Mouse (Mus musculus): ENCODE data around the gene Mief1. TPM values are rescaled to one million over a fixed set of nuclear protein-coding genes. Genes with fewer than 3 reads are reported as not detected.

Gene Mief1
- polyA plus RNA-seq, 1 experiment from 2014 or later = 42.1 TPM

- no peak for ATAC-seq (ENCODE audit: insufficient number of reproducible peaks, insufficient read depth, low FRiP score, low TSS enrichment)
- Histone ChIP-seq H3K9ac (peak overlapping the region; percentile 100), H3K4me2 (replicated peaks) (peak overlapping the region; percentile 88), H3K27me3 (no peaks in the 10 kb centered on the region), H3K9me3 (no peaks in the 10 kb centered on the region), H3K4me3 (peak overlapping the region; percentile 99), H3K36me3 (peaks cover 49% of the 10 kb centered on the region), H3K4me1 (peaks cover 38% of the 10 kb centered on the region), H3K27ac (peak overlapping the region; percentile 99)
- 66% methylated on average over 12 of the region's 12 CpGs for WGBS
These were observed 23.1 kb downstream of the Mief1 start for GRCm38 (mm10) chr15:80256656-80257601.

GRCm38 (mm10) chr15:80257602-80258239, 23.9 kb downstream of the Mief1 start:
- peak overlapping the region; percentile 99 for H3K27ac ChIP-seq
- no peaks in the 10 kb centered on the region for H3K27me3 ChIP-seq
- peaks cover 50% of the 10 kb centered on the region for H3K36me3 ChIP-seq
- no peaks in the 10 kb centered on the region for H3K9me3 ChIP-seq
- peaks cover 39% of the 10 kb centered on the region for H3K4me1 ChIP-seq
- ATAC-seq (ENCODE audit: insufficient number of reproducible peaks, insufficient read depth, low FRiP score, low TSS enrichment) = no peak
- H3K4me2 ChIP-seq (replicated peaks) = peak overlapping the region; percentile 14; the same call in 1 of the 2 replicates
- no peak overlapping the region for H3K4me3 ChIP-seq
- 25% methylated on average over 4 of the region's 4 CpGs for WGBS
- H3K9ac ChIP-seq = 0 out of 2 replicates have a peak overlapping the region, but pooled peaks have one; percentile 21

GRCm38 (mm10) chr15:80258240-80259170, 24.7 kb downstream of the Mief1 start:
- Histone ChIP-seq H3K9me3 (no peaks in the 10 kb centered on the region), H3K27ac (peak overlapping the region; percentile 99), H3K27me3 (no peaks in the 10 kb centered on the region), H3K36me3 (peaks cover 50% of the 10 kb centered on the region), H3K9ac (0 out of 2 replicates have a peak overlapping the region, but pooled peaks have one; percentile 21), H3K4me2 (replicated peaks) (peak overlapping the region; percentile 12; the same call in 1 of the 2 replicates), H3K4me1 (peaks cover 40% of the 10 kb centered on the region), H3K4me3 (no peak overlapping the region)
- 51% methylated on average over 11 of the region's 11 CpGs for WGBS
- no peak for ATAC-seq (ENCODE audit: insufficient number of reproducible peaks, insufficient read depth, low FRiP score, low TSS enrichment)

- ATAC-seq (ENCODE audit: insufficient number of reproducible peaks, insufficient read depth, low FRiP score, low TSS enrichment) = no peak
- H3K9ac ChIP-seq = no peak overlapping the region
These were observed 25.7 kb downstream of the Mief1 start for GRCm38 (mm10) chr15:80259406-80260045.

GRCm38 (mm10) chr15:80260677-80261076, 26.9 kb downstream of the Mief1 start:
- peaks cover 50% of the 10 kb centered on the region for H3K36me3 ChIP-seq
- no peak overlapping the region for H3K9ac ChIP-seq
- H3K4me2 ChIP-seq (replicated peaks) = no peak overlapping the region
- no peak overlapping the region for H3K4me3 ChIP-seq
- peaks cover 34% of the 10 kb centered on the region for H3K4me1 ChIP-seq
- no peaks in the 10 kb centered on the region for H3K9me3 ChIP-seq
- H3K27ac ChIP-seq = no peak overlapping the region
- ATAC-seq (ENCODE audit: insufficient number of reproducible peaks, insufficient read depth, low FRiP score, low TSS enrichment) = no peak
- 14% methylated on average over 3 of the region's 3 CpGs for whole genome bisulfite sequencing
- no peaks in the 10 kb centered on the region for H3K27me3 ChIP-seq

More at GRCm38 (mm10) chr15:80259406-80260045, 25.7 kb downstream of the Mief1 start:
- 0 out of 2 replicates have a peak overlapping the region, but pooled peaks have one; percentile 9 for H3K27ac ChIP-seq
- H3K4me2 ChIP-seq (replicated peaks) = no peak overlapping the region
- H3K4me3 ChIP-seq = no peak overlapping the region
- peaks cover 34% of the 10 kb centered on the region for H3K4me1 ChIP-seq
- H3K27me3 ChIP-seq = no peaks in the 10 kb centered on the region
- peaks cover 50% of the 10 kb centered on the region for H3K36me3 ChIP-seq
- H3K9me3 ChIP-seq = no peaks in the 10 kb centered on the region
- WGBS = 69% methylated on average over 8 of the region's 8 CpGs

GRCm38 (mm10) chr15:80261100-80261499, 27.3 kb downstream of the Mief1 start:
- Histone ChIP-seq H3K4me3 (no peak overlapping the region), H3K36me3 (peaks cover 50% of the 10 kb centered on the region), H3K9me3 (no peaks in the 10 kb centered on the region), H3K27me3 (no peaks in the 10 kb centered on the region), H3K9ac (no peak overlapping the region), H3K27ac (no peak overlapping the region), H3K4me2 (replicated peaks) (no peak overlapping the region), H3K4me1 (peaks cover 34% of the 10 kb centered on the region)
- WGBS = 83% methylated on average over 7 of the region's 7 CpGs
- no peak for ATAC-seq (ENCODE audit: insufficient number of reproducible peaks, insufficient read depth, low FRiP score, low TSS enrichment)

- whole genome bisulfite sequencing = 1% methylated on average over 66 of the region's 66 CpGs
- peak; percentile 86 for ATAC-seq (ENCODE audit: insufficient number of reproducible peaks, insufficient read depth, low FRiP score, low TSS enrichment)
These were observed 30.1 kb downstream of the Mief1 start, which contains the start of gene Rps19bp1 for GRCm38 (mm10) chr15:80263610-80264575. Gene Rps19bp1 (minus strand): TSS chr15:80264315.

GRCm38 (mm10) chr15:80266281-80266680, 32.5 kb downstream of the Mief1 start:
- Histone ChIP-seq H3K36me3 (peaks cover 6% of the 10 kb centered on the region; the same call in 1 of the 2 replicates), H3K4me2 (replicated peaks) (no peak overlapping the region), H3K27ac (no peak overlapping the region), H3K9me3 (no peaks in the 10 kb centered on the region), H3K27me3 (no peaks in the 10 kb centered on the region), H3K4me3 (no peak overlapping the region), H3K4me1 (peaks cover 12% of the 10 kb centered on the region), H3K9ac (no peak overlapping the region)
- no peak for ATAC-seq (ENCODE audit: insufficient number of reproducible peaks, insufficient read depth, low FRiP score, low TSS enrichment)
- WGBS = 1% methylated on average over 2 of the region's 2 CpGs

More at GRCm38 (mm10) chr15:80263610-80264575, 30.1 kb downstream of the Mief1 start, which contains the start of gene Rps19bp1:
- H3K27ac ChIP-seq = peak within 1 kb of the TSS; percentile 63; the same call in 1 of the 2 replicates
- H3K4me3 ChIP-seq = peak within 1 kb of the TSS; percentile 94
- no peaks in the 10 kb centered on the region for H3K9me3 ChIP-seq
- peak within 1 kb of the TSS; percentile 81 for H3K4me2 ChIP-seq (replicated peaks)
- H3K27me3 ChIP-seq = no peaks in the 10 kb centered on the region
- H3K36me3 ChIP-seq = peaks cover 22% of the 10 kb centered on the region
- H3K9ac ChIP-seq = peak within 1 kb of the TSS; percentile 90
- peaks cover 12% of the 10 kb centered on the region for H3K4me1 ChIP-seq

GRCm38 (mm10) chr15:80271858-80272396, 38.1 kb downstream of the Mief1 start:
- no peak for ATAC-seq (ENCODE audit: insufficient number of reproducible peaks, insufficient read depth, low FRiP score, low TSS enrichment)
- no peaks in the 10 kb centered on the region for H3K9me3 ChIP-seq

More at GRCm38 (mm10) chr15:80271858-80272396, 38.1 kb downstream of the Mief1 start:
- H3K4me1 ChIP-seq = no peaks in the 10 kb centered on the region
- H3K27me3 ChIP-seq = no peaks in the 10 kb centered on the region; the same call in 1 of the 2 replicates
- H3K4me2 ChIP-seq (replicated peaks) = no peak overlapping the region
- H3K27ac ChIP-seq = no peak overlapping the region
- H3K36me3 ChIP-seq = no peaks in the 10 kb centered on the region
- no peak overlapping the region for H3K9ac ChIP-seq
- WGBS = 73% methylated on average over 3 of the region's 3 CpGs
- no peak overlapping the region for H3K4me3 ChIP-seq
